ENCODE assay signal across 16 mouse cellular contexts in genomic region chr8:86742605-86743345, GRCm38 (mm10). TPM values are rescaled to one million over a fixed set of nuclear protein-coding genes. Genes with fewer than 3 reads are reported as not detected.
DNase-seq lines count a peak whose midpoint lies in the region; ATAC-seq and TF ChIP-seq lines count a peak whose summit lies in the region.
"Had no signal": no experiment of that assay in that cellular context is flagged by ENCODE, and none has a peak within 500 bp of the region (broad histone marks: within the 10 kb centered on the region; RNA-seq: fewer than 3 reads in every experiment).

No protein-coding gene starts in this region.

- intact Hi-C loops in heart, postnatal 36 days (cut with DNase I), result loop anchor here (10.0 kb wide), 1 partner anchor 1188 kb away; the partner anchor contains the start of gene Dnaja2
- intact Hi-C loops in left cerebral cortex, postnatal 14 days (cut with DNase I), result loop anchor here (10.0 kb wide), 1 partner anchor 142 kb away; the partner anchor contains the start of gene N4bp1

- 57% methylated on average over 7 of the region's 7 CpGs for WGBS in heart, postnatal 0 days
- 81% methylated on average over 7 of the region's 7 CpGs for WGBS in neural tube, embryonic 13.5 days
- WGBS in liver, embryonic 12.5 days (ENCODE audit: insufficient replicate concordance), result 51% methylated on average over 7 of the region's 7 CpGs

- H3K27me3 ChIP-seq in heart, postnatal 0 days (ENCODE audit: control insufficient read depth, insufficient read depth, low read length), result no peaks in the 10 kb centered on the region
- no peaks in the 10 kb centered on the region for H3K27me3 ChIP-seq in neural tube, embryonic 13.5 days
- no peaks in the 10 kb centered on the region for H3K27me3 ChIP-seq in liver, embryonic 12.5 days (replicated peaks)
- H3K27me3 ChIP-seq: CH12.LX; intestine, embryonic 15.5 days; Patski; stomach, embryonic 15.5 days had no signal

- no peak overlapping the region for H3K4me3 ChIP-seq in heart, postnatal 0 days (ENCODE audit: low read depth, low read length)
- H3K4me3 ChIP-seq in neural tube, embryonic 13.5 days, result no peak overlapping the region
- H3K4me3 ChIP-seq in liver, embryonic 12.5 days, result no peak overlapping the region
- H3K4me3 ChIP-seq: intestine, embryonic 15.5 days; limb, embryonic 10.5 days; stomach, embryonic 15.5 days had no signal

- peaks cover 49% of the 10 kb centered on the region for H3K4me1 ChIP-seq in heart, postnatal 0 days (ENCODE audit: control insufficient read depth, insufficient read depth)
- H3K4me1 ChIP-seq in neural tube, embryonic 13.5 days (replicated peaks), result peaks cover 45% of the 10 kb centered on the region
- peaks cover 74% of the 10 kb centered on the region for H3K4me1 ChIP-seq in liver, embryonic 12.5 days
- H3K4me1 ChIP-seq: stomach, embryonic 15.5 days had no signal

- H3K9me3 ChIP-seq in heart, postnatal 0 days (replicated peaks; ENCODE audit: control insufficient read depth, low read length), result no peaks in the 10 kb centered on the region
- no peaks in the 10 kb centered on the region for H3K9me3 ChIP-seq in neural tube, embryonic 13.5 days
- H3K9me3 ChIP-seq in liver, embryonic 12.5 days (replicated peaks), result no peaks in the 10 kb centered on the region
- H3K9me3 ChIP-seq: intestine, embryonic 15.5 days; limb, embryonic 10.5 days; stomach, embryonic 15.5 days had no signal

- no peaks in the 10 kb centered on the region for H3K36me3 ChIP-seq in heart, postnatal 0 days (replicated peaks; ENCODE audit: control insufficient read depth, insufficient read depth, low read length)
- H3K36me3 ChIP-seq in neural tube, embryonic 13.5 days, result no peaks in the 10 kb centered on the region
- H3K36me3 ChIP-seq in liver, embryonic 12.5 days, result no peaks in the 10 kb centered on the region
- H3K36me3 ChIP-seq: intestine, embryonic 15.5 days; stomach, embryonic 15.5 days had no signal

- peak overlapping the region; percentile 38 for H3K27ac ChIP-seq in heart, postnatal 0 days (ENCODE audit: low read depth)
- H3K27ac ChIP-seq in neural tube, embryonic 13.5 days (replicated peaks), result no peak overlapping the region
- peak overlapping the region; percentile 61 for H3K27ac ChIP-seq in liver, embryonic 12.5 days
- H3K27ac ChIP-seq: intestine, embryonic 15.5 days; limb, embryonic 10.5 days; stomach, embryonic 15.5 days had no signal

- no peak overlapping the region for H3K9ac ChIP-seq in heart, postnatal 0 days (replicated peaks; ENCODE audit: low read depth, low read length)
- H3K9ac ChIP-seq in neural tube, embryonic 13.5 days, result no peak overlapping the region
- peak overlapping the region; percentile 56 for H3K9ac ChIP-seq in liver, embryonic 12.5 days
- H3K9ac ChIP-seq: intestine, embryonic 15.5 days; stomach, embryonic 15.5 days had no signal

- DNase-seq in heart, postnatal 0 days (ENCODE audit: low spot score), result no peak
- DNase-seq in heart, postnatal 36 days, result no peak
- no peak for DNase-seq in neural tube, embryonic 10.5 days (ENCODE audit: extremely low spot score, low spot score)
- DNase-seq in left cerebral cortex, postnatal 14 days (ENCODE audit: low spot score in 2 of 2), result no peak
- no peak for DNase-seq in frontal cortex, postnatal 14 days (ENCODE audit: low spot score in 2 of 2)
- DNase-seq: cerebellum, postnatal 10 days; heart, adult 18-20 months; kidney, postnatal 10 days had no signal

- no peak for TF ChIP-seq CTCF in heart, postnatal 0 days (IDR thresholded peaks at IDR 0.05; ENCODE audit: low read depth)

- peak overlapping the region; percentile 16; the same call in 1 of the 2 replicates for H3K4me2 ChIP-seq in heart, postnatal 0 days (ENCODE audit: low read depth, low read length)
- 0 out of 2 replicates have a peak overlapping the region, but pooled peaks have one; percentile 20 for H3K4me2 ChIP-seq in neural tube, embryonic 13.5 days
- peak overlapping the region; percentile 45 for H3K4me2 ChIP-seq in liver, embryonic 12.5 days
- H3K4me2 ChIP-seq: intestine, embryonic 15.5 days; stomach, embryonic 15.5 days had no signal

- no peak for ATAC-seq in heart, postnatal 0 days (ENCODE audit: insufficient read depth, low read depth)
- ATAC-seq in neural tube, embryonic 13.5 days (ENCODE audit: low read depth), result no peak
- no peak for ATAC-seq in liver, embryonic 12.5 days
- ATAC-seq: intestine, embryonic 15.5 days; Patski had no signal

- no peak for TF ChIP-seq EP300 in heart, postnatal 0 days (IDR thresholded peaks at IDR 0.05; ENCODE audit: low read depth)

RNA-seq across cellular contexts. Expression of gene Gm10638, which starts 2.7 kb away (rescaled TPM):
- 4.1 TPM in 1 of 2 replicates, not detected in the other for total RNA-seq in heart, postnatal 0 days (2014; rRNA removed; ENCODE audit: low replicate concordance)
- polyA plus RNA-seq in heart, postnatal 0 days (2015; fragmentation: Nextera tagmentation; extraction: Ambion mirVana), result 4.6 and 5.9 TPM in 2 replicates
- 1 to 10 TPM; 3.5 to 3.8 TPM for total RNA-seq in heart, postnatal 36 days (2021)
- 7.0 TPM in 2 replicates for polyA plus RNA-seq in neural tube, embryonic 13.5 days (2015; fragmentation: Nextera tagmentation; extraction: Ambion mirVana)
- polyA plus RNA-seq in liver, embryonic 12.5 days (2016; fragmentation: Nextera tagmentation; extraction: Ambion mirVana), result 1.8 and 2.8 TPM in 2 replicates
- 1 to 10 TPM; 2.5 to 3.8 TPM for total RNA-seq in left cerebral cortex, postnatal 14 days (2021)
- total RNA-seq: monocyte, adult 5-6 weeks had no signal

RNA-seq across cellular contexts. Expression of gene Siah1a, which starts 3.0 kb away (rescaled TPM):
- 40.4 and 61.8 TPM in 2 replicates for total RNA-seq in heart, postnatal 0 days (2014; rRNA removed; ENCODE audit: low replicate concordance)
- 29.7 and 31.0 TPM in 2 replicates for polyA plus RNA-seq in heart, postnatal 0 days (2015; fragmentation: Nextera tagmentation; extraction: Ambion mirVana)
- 10 to 100 TPM; 16.1 to 17.7 TPM for total RNA-seq in heart, postnatal 36 days (2021)
- 86.4 and 91.6 TPM in 2 replicates for polyA plus RNA-seq in neural tube, embryonic 13.5 days (2015; fragmentation: Nextera tagmentation; extraction: Ambion mirVana)
- polyA plus RNA-seq in liver, embryonic 12.5 days (2016; fragmentation: Nextera tagmentation; extraction: Ambion mirVana), result 20.3 and 21.3 TPM in 2 replicates
- 10 to 100 TPM; 30.9 to 32.9 TPM for total RNA-seq in left cerebral cortex, postnatal 14 days (2021)
